Mouse (Mus musculus): ENCODE data around the gene Zfp3.

Gene Zfp3

GRCm38 (mm10) chr11:70809011-70809410 is 45.0 kb downstream of the Zfp3 start:
- DNase-seq = no peak

GRCm38 (mm10) chr11:70811041-70811440 is 47.0 kb downstream of the Zfp3 start:
- no peak for DNase-seq

- no peak for DNase-seq
These were observed 47.6 kb downstream of the Zfp3 start for GRCm38 (mm10) chr11:70811471-70812240.

GRCm38 (mm10) chr11:70812365-70812764 is 48.4 kb downstream of the Zfp3 start, which contains the start of gene Scimp:
Gene Scimp (minus strand): TSS chr11:70812586.
- DNase-seq = peak; percentile 37

- no peak for DNase-seq
These were observed 51.1 kb downstream of the Zfp3 start for GRCm38 (mm10) chr11:70815071-70815470.

- peak; percentile 46 for DNase-seq
These were observed 51.6 kb downstream of the Zfp3 start for GRCm38 (mm10) chr11:70815498-70816078.

GRCm38 (mm10) chr11:70816770-70817169 is 52.8 kb downstream of the Zfp3 start:
- DNase-seq = no peak

- no peak for DNase-seq
These were observed 56.1 kb downstream of the Zfp3 start for GRCm38 (mm10) chr11:70820120-70820519.

GRCm38 (mm10) chr11:70821728-70822591 is 58.0 kb downstream of the Zfp3 start:
- DNase-seq = no peak
